Mouse (Mus musculus) liver, embryonic 14.5 days (tissue): ENCODE measurements around the gene Id3.

Experiments used
- CTCF ChIP-seq: IDR thresholded peaks from 2 replicates; pipeline ENCODE4 v1.5.1; 2016; ENCODE audit warnings: antibody characterized with exemption, low read depth, control low read depth
- EP300 ChIP-seq: IDR thresholded peaks from 2 replicates; pipeline ENCODE4 v1.6.1; 2016; ENCODE audit warnings: antibody characterized with exemption, low read depth

DNA sequence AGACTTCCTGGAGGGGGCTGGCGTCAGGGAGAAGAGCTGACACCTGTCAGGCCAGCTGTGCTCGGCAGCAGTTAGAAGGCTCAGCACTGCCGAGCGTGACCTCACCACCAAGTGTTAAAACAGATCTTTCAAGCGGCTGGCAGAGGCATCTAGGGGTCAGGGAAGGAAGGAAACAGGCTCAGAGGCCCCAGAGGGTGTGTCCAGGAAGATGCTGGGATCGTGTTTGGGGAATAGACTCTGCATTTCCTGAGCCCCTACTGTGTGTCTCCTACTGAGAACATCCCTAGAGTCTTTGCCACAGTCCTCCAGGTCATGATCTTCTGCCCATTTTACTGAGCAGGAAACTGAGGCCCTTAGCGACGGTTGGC, 33.9 kb downstream of the Id3 start:
- TF ChIP-seq CTCF (no peak; the same call in 1 of the 2 replicates), EP300 (no peak)
